Mouse (Mus musculus) midbrain, embryonic 14.5 days (tissue): ENCODE results near the gene Figla. TPM values are rescaled to one million over a fixed set of nuclear protein-coding genes. Genes with fewer than 3 reads are reported as not detected.

Experiments
- ATAC-seq: fragments of 200-750 bp; cut with Nextera tagmentation; 2 replicates; pipeline ENCODE4 v1.8.0; 2017; ENCODE audit warnings: moderate number of reproducible peaks, moderate library complexity; ENCODE audit not compliant: low FRiP score, low TSS enrichment
- DNase-seq: peaks from one replicate; pipeline ENCODE4 v3.0.0-alpha.2; 2015
- H3K27ac ChIP-seq: fragments of 300-500 bp; sonication (generic); replicated peaks from 2 replicates; pipeline ENCODE4 v1.5.1; 2014; ENCODE audit warnings: mild to moderate bottlenecking, low read depth, low read length, moderate library complexity
- H3K27me3 ChIP-seq: fragments of 300-500 bp; sonication (generic); 2 replicates; pipeline ENCODE4 v1.6.1; 2014; ENCODE audit warnings: low read length, control low read depth, mixed read lengths; ENCODE audit not compliant: control insufficient read depth, insufficient read depth
- H3K36me3 ChIP-seq: fragments of 300-500 bp; sonication (generic); 2 replicates; pipeline ENCODE4 v1.6.1; 2014; ENCODE audit warnings: low read length, control low read depth; ENCODE audit not compliant: control insufficient read depth, insufficient read depth
- H3K4me1 ChIP-seq: fragments of 300-500 bp; sonication (generic); 2 replicates; pipeline ENCODE4 v1.6.1; 2014; ENCODE audit warnings: mild to moderate bottlenecking, antibody characterized with exemption, low read length, control low read depth; ENCODE audit not compliant: control insufficient read depth, insufficient read depth
- H3K4me2 ChIP-seq: fragments of 300-500 bp; sonication (generic); 2 replicates; pipeline ENCODE4 v1.6.1; 2014; ENCODE audit warnings: mild to moderate bottlenecking, low read length, moderate library complexity
- H3K4me3 ChIP-seq: fragments of 300-500 bp; sonication (generic); replicated peaks from 2 replicates; pipeline ENCODE4 v1.5.1; 2014; ENCODE audit warnings: low read depth, low read length
- H3K9ac ChIP-seq: fragments of 300-500 bp; sonication (generic); replicated peaks from 2 replicates; pipeline ENCODE4 v1.6.1; 2014; ENCODE audit warnings: mild to moderate bottlenecking, low read length, moderate library complexity
- H3K9me3 ChIP-seq: fragments of 300-500 bp; sonication (generic); 2 replicates; pipeline ENCODE4 v1.6.1; 2016; ENCODE audit warnings: low read length, control low read depth, mixed read lengths; ENCODE audit not compliant: control insufficient read depth
- WGBS: fragments of 180-500 bp; shearing (Covaris S2); extraction: QIAGEN DNeasy Blood & Tissue Kit; methylation state at CpG from one replicate; pipeline ENCODE4 v1.1.7; 2014; 5-methylcytosine and 5-hydroxymethylcytosine counted together
- polyA plus RNA-seq: library from polyadenylated mRNA; unstranded; fragments of >200 nt; fragmentation: Nextera tagmentation; extraction: Ambion mirVana; gene quantifications from 2 replicates; pipeline ENCODE4 v1.2.1, GENCODE M21; 2014

Figla gene
- polyA plus RNA-seq, 1 experiment from 2014 or later = not detected

DNA sequence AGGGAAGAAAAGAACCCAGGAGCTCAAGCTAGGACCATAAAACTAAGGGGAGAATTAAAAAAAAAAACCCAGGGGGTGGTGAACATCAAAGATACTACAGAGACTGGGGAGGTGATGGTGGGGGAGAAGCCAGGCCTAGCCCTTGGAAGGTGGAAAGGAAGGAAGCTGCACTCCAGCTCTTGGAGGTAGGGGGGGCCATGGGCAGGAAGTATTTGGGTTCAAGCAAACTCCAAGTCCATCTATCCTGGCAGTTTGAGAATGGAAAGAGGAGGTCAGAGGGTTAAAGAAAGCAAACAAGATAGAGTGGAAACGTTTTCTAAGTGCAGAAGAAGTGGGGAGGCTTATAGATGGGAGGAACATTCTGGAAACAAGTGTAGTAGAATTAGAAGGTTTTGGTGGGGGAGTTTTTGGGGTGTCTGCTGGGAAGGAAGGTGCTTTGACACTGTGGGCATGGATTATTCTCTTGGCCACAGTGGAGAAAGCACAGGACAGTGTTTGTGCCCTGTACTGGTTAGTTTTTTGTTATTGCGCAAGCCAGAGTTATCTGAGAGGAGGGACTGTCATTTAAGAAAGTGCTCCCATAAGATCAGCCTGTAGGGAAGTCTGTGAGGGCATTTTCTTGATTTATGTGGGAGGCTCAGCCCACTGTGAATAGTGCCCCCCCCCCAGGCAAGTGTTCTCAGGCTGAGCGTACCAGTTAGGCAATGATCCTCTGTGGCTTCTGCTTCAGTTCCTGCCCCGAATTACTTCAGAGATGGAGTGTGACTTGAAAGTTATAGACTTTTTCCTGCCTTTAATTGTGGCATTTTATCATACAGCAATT, 3.7 kb downstream of the Figla start:
- Histone ChIP-seq H3K9me3 (no peaks in the 10 kb centered on the region), H3K4me1 (no peaks in the 10 kb centered on the region), H3K27ac (no peak overlapping the region), H3K9ac (no peak overlapping the region), H3K27me3 (no peaks in the 10 kb centered on the region), H3K4me3 (no peak overlapping the region), H3K4me2 (no peak overlapping the region), H3K36me3 (no peaks in the 10 kb centered on the region)
- DNase-seq = no peak
- ATAC-seq = no peak
- WGBS = 79% methylated on average over 4 of the region's 4 CpGs

DNA sequence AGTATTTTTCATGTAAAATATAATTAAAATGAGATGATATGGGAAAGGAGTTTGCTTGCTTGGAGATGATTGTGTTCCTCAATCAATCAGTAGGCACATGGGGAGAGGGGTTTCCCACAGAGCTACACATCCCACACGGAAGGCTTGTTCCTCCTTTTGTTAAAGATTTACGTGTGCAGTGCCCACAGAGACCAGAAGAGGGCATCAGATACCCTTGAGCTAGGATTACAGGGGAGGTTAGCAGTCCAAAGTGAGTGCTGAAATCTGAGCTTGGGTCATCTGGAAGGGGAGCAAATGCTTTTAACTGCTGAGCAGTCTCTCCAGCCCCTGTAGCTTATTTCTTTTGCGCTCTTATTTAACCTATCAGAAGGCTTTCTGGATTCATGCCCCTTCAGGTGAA, 5.0 kb downstream of the Figla start:
- H3K27ac ChIP-seq = no peak overlapping the region
- DNase-seq = peak; percentile 48
- H3K9ac ChIP-seq = no peak overlapping the region
- no peak overlapping the region for H3K4me2 ChIP-seq
- ATAC-seq = no peak
- no peaks in the 10 kb centered on the region for H3K36me3 ChIP-seq
- 25% methylated on average over 3 of the region's 3 CpGs for WGBS
- no peak overlapping the region for H3K4me3 ChIP-seq
- no peaks in the 10 kb centered on the region for H3K9me3 ChIP-seq
- no peaks in the 10 kb centered on the region for H3K4me1 ChIP-seq
- H3K27me3 ChIP-seq = no peaks in the 10 kb centered on the region

- ATAC-seq = no peak
- Histone ChIP-seq H3K9me3 (no peaks in the 10 kb centered on the region), H3K27ac (no peak overlapping the region), H3K27me3 (no peaks in the 10 kb centered on the region), H3K4me1 (peaks cover 27% of the 10 kb centered on the region), H3K4me2 (no peak overlapping the region), H3K36me3 (no peaks in the 10 kb centered on the region), H3K9ac (no peak overlapping the region), H3K4me3 (no peak overlapping the region)
- DNase-seq = no peak
- 90% methylated on average over 8 of the region's 8 CpGs for WGBS
Measured at GRCm38 (mm10) chr6:86026632-86027292, 10.8 kb downstream of the Figla start.

GRCm38 (mm10) chr6:86028150-86028549, 12.2 kb downstream of the Figla start:
- no peaks in the 10 kb centered on the region for H3K27me3 ChIP-seq
- no peaks in the 10 kb centered on the region for H3K36me3 ChIP-seq
- DNase-seq (no peak), ATAC-seq (peak; percentile 41; the same call in 1 of the 2 replicates)
- H3K4me2 ChIP-seq = peak overlapping the region; percentile 63
- peak overlapping the region; percentile 80 for H3K4me3 ChIP-seq
- H3K9ac ChIP-seq = peak overlapping the region; percentile 98
- peaks cover 41% of the 10 kb centered on the region for H3K4me1 ChIP-seq
- H3K9me3 ChIP-seq = no peaks in the 10 kb centered on the region
- peak overlapping the region; percentile 97 for H3K27ac ChIP-seq
- WGBS = 30% methylated on average over 2 of the region's 2 CpGs

GRCm38 (mm10) chr6:86028601-86029322, 12.8 kb downstream of the Figla start, which contains the start of gene Add2:
Gene Add2, plus strand, starts transcription at chr6:86028681.
- under 1% methylated on average over 56 of the region's 56 CpGs for WGBS
- peak; percentile 90 for ATAC-seq
- no peaks in the 10 kb centered on the region for H3K36me3 ChIP-seq

DNA sequence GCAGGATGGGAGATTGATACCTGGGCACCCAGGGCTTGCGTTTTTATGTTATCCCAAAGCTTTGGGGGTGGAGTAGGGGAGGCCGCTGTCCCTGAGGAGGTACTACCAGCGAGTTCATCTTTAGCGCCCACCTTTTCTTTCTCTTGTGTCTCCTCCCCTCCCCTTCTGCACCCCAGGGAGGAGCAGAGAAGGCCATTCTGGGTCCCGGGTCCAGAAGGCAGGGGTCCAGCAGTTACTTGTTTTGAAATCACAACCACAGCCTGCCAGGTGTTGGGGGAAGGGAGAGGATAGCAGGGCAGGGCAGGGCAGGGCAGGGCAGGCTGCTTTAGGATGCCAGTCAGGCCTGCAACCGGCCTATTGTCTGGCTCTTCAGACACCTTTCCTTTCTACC, 13.3 kb downstream of the Figla start:
- Histone ChIP-seq H3K9me3 (no peaks in the 10 kb centered on the region), H3K9ac (peak overlapping the region; percentile 98), H3K36me3 (no peaks in the 10 kb centered on the region), H3K27me3 (no peaks in the 10 kb centered on the region), H3K4me2 (peak overlapping the region; percentile 63), H3K4me1 (peaks cover 45% of the 10 kb centered on the region), H3K27ac (peak overlapping the region; percentile 97), H3K4me3 (peak overlapping the region; percentile 80)
- WGBS = under 1% methylated on average over 6 of the region's 6 CpGs
- ATAC-seq (no peak; the same call in 1 of the 2 replicates), DNase-seq (no peak)

More at GRCm38 (mm10) chr6:86028601-86029322, 12.8 kb downstream of the Figla start, which contains the start of gene Add2:
- no peaks in the 10 kb centered on the region for H3K27me3 ChIP-seq
- DNase-seq = peak; percentile 92
- H3K4me2 ChIP-seq = peak within 1 kb of the TSS; percentile 63
- peak within 1 kb of the TSS; percentile 98 for H3K9ac ChIP-seq
- H3K9me3 ChIP-seq = no peaks in the 10 kb centered on the region
- H3K4me1 ChIP-seq = peaks cover 45% of the 10 kb centered on the region
- peak within 1 kb of the TSS; percentile 80 for H3K4me3 ChIP-seq
- H3K27ac ChIP-seq = peak within 1 kb of the TSS; percentile 97

- peak overlapping the region; percentile 39 for H3K9ac ChIP-seq
- 78% methylated on average over 2 of the region's 2 CpGs for whole genome bisulfite sequencing
- H3K4me3 ChIP-seq = peak overlapping the region; percentile 80
- H3K4me1 ChIP-seq = peaks cover 45% of the 10 kb centered on the region
- H3K27ac ChIP-seq = no peak overlapping the region
- no peak for DNase-seq
- H3K36me3 ChIP-seq = no peaks in the 10 kb centered on the region
- H3K9me3 ChIP-seq = no peaks in the 10 kb centered on the region
- no peak for ATAC-seq
- no peaks in the 10 kb centered on the region for H3K27me3 ChIP-seq
- H3K4me2 ChIP-seq = peak overlapping the region; percentile 63
Measured at GRCm38 (mm10) chr6:86031527-86031926, 15.6 kb downstream of the Figla start.

DNA sequence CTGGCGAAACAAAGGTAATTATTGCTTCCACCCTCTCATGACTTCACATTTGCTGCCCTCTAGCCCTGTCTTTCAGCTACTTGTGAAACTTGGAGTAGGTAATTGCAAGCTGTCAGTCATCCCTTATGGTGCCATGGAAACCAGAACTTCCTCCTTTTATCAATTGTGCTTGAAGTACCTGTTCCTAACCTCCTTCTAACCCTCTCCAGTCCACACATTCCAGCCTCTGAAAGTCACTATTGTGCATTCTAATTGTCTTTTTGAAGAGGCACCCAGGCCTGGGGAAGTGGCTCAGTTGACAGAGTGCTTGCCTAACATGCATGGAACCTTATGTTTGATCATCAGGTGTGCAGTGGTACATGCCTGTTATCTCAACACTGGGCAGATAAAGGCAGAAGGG, 17.7 kb downstream of the Figla start:
- no peak for DNase-seq
- no peaks in the 10 kb centered on the region for H3K27me3 ChIP-seq
- no peaks in the 10 kb centered on the region for H3K36me3 ChIP-seq
- no peak overlapping the region for H3K4me2 ChIP-seq
- no peak overlapping the region for H3K9ac ChIP-seq
- no peak overlapping the region for H3K4me3 ChIP-seq
- peaks cover 40% of the 10 kb centered on the region for H3K4me1 ChIP-seq
- WGBS = 93% methylated on average over 1 of the region's 1 CpGs
- H3K27ac ChIP-seq = no peak overlapping the region
- ATAC-seq = no peak
- no peaks in the 10 kb centered on the region for H3K9me3 ChIP-seq
